Mouse (Mus musculus) MEL (cell line): ENCODE data around the gene Cmss1. TPM values are rescaled to one million over a fixed set of nuclear protein-coding genes. Genes with fewer than 3 reads are reported as not detected.

ENCODE experiments used
- DNase-seq: peaks from one replicate; pipeline ENCODE4 v3.0.0; 2011; ENCODE audit warnings: low read depth, low spot score
- H3K27ac ChIP-seq: 2 replicates; pipeline ENCODE4 v1.5.1; 2012; ENCODE audit warnings: low read depth, mild to moderate bottlenecking, control low read depth, low read length, moderate library complexity; ENCODE audit not compliant: control insufficient read depth
- H3K27me3 ChIP-seq, 2 experiments: fragments of 150-350 bp in 1 of 2; sonication (generic) in 1 of 2; 2 replicates each; pipeline ENCODE4 v1.6.1; 2012; ENCODE audit warnings: low read length in 2 of 2, mild to moderate bottlenecking in 2 of 2, improper control_type of control experiment in 1 of 2, moderate library complexity in 1 of 2; ENCODE audit not compliant: insufficient read depth in 2 of 2, control insufficient read depth in 1 of 2
- H3K36me3 ChIP-seq, 2 experiments: 2 replicates each; pipeline ENCODE4 v1.6.1; 2012 to 2014; ENCODE audit warnings: low read length in 2 of 2, improper control_type of control experiment in 1 of 2, inconsistent platforms in 1 of 2, mild to moderate bottlenecking in 1 of 2; ENCODE audit not compliant: insufficient read depth in 2 of 2, control insufficient read depth in 1 of 2
- H3K4me1 ChIP-seq, 2 experiments: fragments of 150-350 bp in 1 of 2; sonication (generic) in 1 of 2; 2 replicates each; pipeline ENCODE4 v1.6.1; 2012; ENCODE audit warnings: low read length in 2 of 2, improper control_type of control experiment in 1 of 2, mild to moderate bottlenecking in 1 of 2; ENCODE audit not compliant: insufficient read depth in 2 of 2, control insufficient read depth in 1 of 2
- H3K4me3 ChIP-seq, 2 experiments: fragments of 150-350 bp in 1 of 2; sonication (generic) in 1 of 2; 2 replicates each; pipeline ENCODE4 v1.5.1; 2012; ENCODE audit warnings: low read depth in 2 of 2, low read length in 2 of 2, mild to moderate bottlenecking in 2 of 2, moderate library complexity in 2 of 2, control low read depth in 1 of 2, improper control_type of control experiment in 1 of 2; ENCODE audit not compliant: control insufficient read depth in 1 of 2, insufficient read depth in 1 of 2
- H3K79me2 ChIP-seq: 2 replicates; pipeline ENCODE4 v1.6.1; 2012; ENCODE audit warnings: mild to moderate bottlenecking, low read length, moderate library complexity; ENCODE audit not compliant: control insufficient read depth, poor library complexity, insufficient read depth
- H3K9ac ChIP-seq: 2 replicates; pipeline ENCODE4 v1.6.1; 2012; ENCODE audit warnings: low read depth, mild to moderate bottlenecking, control low read depth, low read length, moderate library complexity; ENCODE audit not compliant: control insufficient read depth, poor library complexity, severe bottlenecking
- H3K9me3 ChIP-seq: fragments of 150-350 bp; sonication (generic); replicated peaks from 2 replicates; pipeline ENCODE4 v1.6.1; 2012; ENCODE audit warnings: mild to moderate bottlenecking, low read length, improper control_type of control experiment, moderate library complexity; ENCODE audit not compliant: insufficient read depth
- ELF1 ChIP-seq: IDR thresholded peaks from 2 replicates; pipeline ENCODE4 v1.6.1; 2014; ENCODE audit warnings: low read depth, mild to moderate bottlenecking, inconsistent platforms, low read length, improper control_type of control experiment, moderate library complexity
- EP300 ChIP-seq, 2 experiments: IDR thresholded peaks; 2 replicates each; pipeline ENCODE4 v1.6.1; 2011; ENCODE audit warnings: improper control_type of control experiment in 2 of 2, low read length in 2 of 2, low read depth in 1 of 2, mild to moderate bottlenecking in 1 of 2
- ETS1 ChIP-seq: IDR thresholded peaks from 2 replicates; pipeline ENCODE4 v1.6.1; 2012; ENCODE audit warnings: low read depth, mild to moderate bottlenecking, inconsistent platforms, low read length, improper control_type of control experiment, moderate library complexity
- GABPA ChIP-seq: IDR thresholded peaks from 2 replicates; pipeline ENCODE4 v1.6.1; 2012; ENCODE audit warnings: low read depth, mild to moderate bottlenecking, inconsistent platforms, low read length, improper control_type of control experiment, moderate library complexity
- HCFC1 ChIP-seq: IDR thresholded peaks from 2 replicates; pipeline ENCODE4 v1.6.1; 2012; ENCODE audit warnings: low read depth, mild to moderate bottlenecking, inconsistent platforms, low read length, improper control_type of control experiment, moderate library complexity
- JUND ChIP-seq: IDR thresholded peaks from 2 replicates; pipeline ENCODE4 v1.6.1; 2011; ENCODE audit warnings: low read depth, mild to moderate bottlenecking, improper control_type of control experiment, low read length
- KAT2A ChIP-seq: conservative IDR thresholded peaks from 2 replicates; pipeline ENCODE4 v1.6.1; 2012; ENCODE audit warnings: low read depth, low read length, improper control_type of control experiment, inconsistent platforms
- MAFK ChIP-seq: IDR thresholded peaks from 2 replicates; pipeline ENCODE4 v1.6.1; 2011; ENCODE audit warnings: low read depth, mild to moderate bottlenecking, low read length, improper control_type of control experiment, borderline replicate concordance
- NELFE ChIP-seq: IDR thresholded peaks from 2 replicates; pipeline ENCODE4 v1.6.1; 2011; ENCODE audit warnings: low read depth, low read length, improper control_type of control experiment
- NRF1 ChIP-seq: IDR thresholded peaks from 2 replicates; pipeline ENCODE4 v1.6.1; 2014; ENCODE audit warnings: low read depth, mild to moderate bottlenecking, inconsistent platforms, low read length, improper control_type of control experiment, moderate library complexity; ENCODE audit not compliant: poor library complexity, insufficient read depth, severe bottlenecking
- POLR2A ChIP-seq, 2 experiments: IDR thresholded peaks; 2 replicates each; pipeline ENCODE4 v1.6.1; 2011 to 2012; ENCODE audit warnings: low read length in 2 of 2, mild to moderate bottlenecking in 2 of 2, control low read depth in 1 of 2, improper control_type of control experiment in 1 of 2, low read depth in 1 of 2, moderate library complexity in 1 of 2; ENCODE audit not compliant: control insufficient read depth in 1 of 2, insufficient read depth in 1 of 2, poor library complexity in 1 of 2
- RAD21 ChIP-seq: IDR thresholded peaks from 2 replicates; pipeline ENCODE4 v1.6.1; 2011; ENCODE audit warnings: mild to moderate bottlenecking, low read depth, low read length, improper control_type of control experiment
- TBP ChIP-seq: IDR thresholded peaks from 2 replicates; pipeline ENCODE4 v1.8.0; 2011; ENCODE audit warnings: low read depth, low read length, improper control_type of control experiment
- UBTF ChIP-seq: IDR thresholded peaks from 2 replicates; pipeline ENCODE4 v1.6.1; 2012; ENCODE audit warnings: low read depth, mild to moderate bottlenecking, inconsistent platforms, low read length, improper control_type of control experiment, moderate library complexity, borderline replicate concordance; ENCODE audit not compliant: insufficient read depth
- USF1 ChIP-seq: IDR thresholded peaks from 2 replicates; pipeline ENCODE4 v1.6.1; 2014; ENCODE audit warnings: low read depth, mild to moderate bottlenecking, inconsistent platforms, low read length, improper control_type of control experiment, moderate library complexity
- ZC3H11A ChIP-seq: IDR thresholded peaks from 2 replicates; pipeline ENCODE4 v1.6.1; 2012; ENCODE audit warnings: low read depth, mild to moderate bottlenecking, inconsistent platforms, low read length, improper control_type of control experiment
- ZKSCAN1 ChIP-seq: IDR thresholded peaks from 2 replicates; pipeline ENCODE4 v1.6.1; 2012; ENCODE audit warnings: low read depth, mild to moderate bottlenecking, inconsistent platforms, low read length, improper control_type of control experiment, moderate library complexity
- polyA plus RNA-seq, 2 experiments: library from polyadenylated mRNA; stranded (reverse) in 1 of 2; unstranded in 1 of 2; fragments of >175 nt in 1 of 2; fragments of >200 nt in 1 of 2; gene quantifications; 2 replicates each; pipeline versions ENCODE4 v1.2.1 to v1.2.4; 2012; ENCODE audit warnings: low replicate concordance in 2 of 2, low read depth in 1 of 2; ENCODE audit not compliant: insufficient read length in 2 of 2, insufficient read depth in 1 of 2, missing spikeins in 1 of 2
- total RNA-seq: library from RNA; depleted of rRNA; stranded (reverse); fragments of 300-350 nt; gene quantifications from 2 replicates; pipeline ENCODE4 v1.2.3, GENCODE M21; 2012

Gene Cmss1
- total and polyA plus RNA-seq, 3 experiments = 80.9 to 94.7 TPM; not detected in 1

DNA sequence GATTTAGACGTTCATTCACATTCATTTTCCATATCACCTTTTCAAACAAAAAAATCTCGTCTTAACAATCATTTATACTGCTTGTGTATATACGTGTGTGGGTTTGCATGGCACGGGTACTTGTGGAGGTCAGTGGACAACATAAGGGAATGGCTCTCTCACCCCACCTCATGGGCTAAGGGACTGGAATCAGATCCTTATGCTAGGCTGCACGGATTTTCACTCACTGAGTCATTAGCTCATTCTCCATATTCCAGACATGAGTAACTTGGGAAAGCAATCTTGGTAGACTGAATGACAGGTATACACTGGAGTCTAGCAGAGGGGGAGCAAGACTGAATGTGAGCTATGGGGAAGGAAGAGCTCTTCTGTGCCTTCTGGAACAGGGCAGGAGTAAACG, 173.0 kb downstream of the Cmss1 start:
- H3K9ac ChIP-seq = no peak overlapping the region
- no peaks in the 10 kb centered on the region for H3K79me2 ChIP-seq
- no peaks in the 10 kb centered on the region for H3K9me3 ChIP-seq
- TF ChIP-seq MAFK = no peak
- TF ChIP-seq ZC3H11A = no peak
- TF ChIP-seq NRF1 = no peak
- no peak for TF ChIP-seq JUND
- no peak for TF ChIP-seq UBTF
- TF ChIP-seq, all 39 proteins: peak for 0
- H3K27ac ChIP-seq = no peak overlapping the region
- no peak for DNase-seq
- no peak overlapping the region for H3K4me3 ChIP-seq
- no peaks in the 10 kb centered on the region for H3K4me1 ChIP-seq
- no peaks in the 10 kb centered on the region; a peak in 1 of 4 replicates for H3K36me3 ChIP-seq
- H3K27me3 ChIP-seq = no peaks in the 10 kb centered on the region

DNA sequence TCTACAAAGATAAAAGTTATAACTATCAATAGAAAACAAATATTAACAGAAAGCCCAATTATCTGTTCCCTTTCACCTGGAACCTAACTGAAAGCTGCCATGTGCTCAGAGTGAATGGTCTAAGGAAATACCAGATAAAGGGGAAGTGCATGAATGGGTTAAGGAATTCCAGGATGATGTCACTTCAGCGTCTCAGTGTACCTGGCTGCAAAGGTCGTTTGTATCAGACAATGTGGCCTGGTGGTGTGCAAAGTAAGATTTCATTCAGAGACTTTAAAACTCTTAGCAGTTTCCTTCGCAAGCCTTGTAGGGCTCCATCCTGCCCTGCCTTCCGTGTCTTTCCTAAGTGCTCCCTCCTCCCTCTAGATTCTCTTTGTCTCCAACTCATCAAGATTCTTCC, 173.5 kb downstream of the Cmss1 start:
- no peaks in the 10 kb centered on the region for H3K9me3 ChIP-seq
- H3K27ac ChIP-seq = no peak overlapping the region
- no peaks in the 10 kb centered on the region for H3K27me3 ChIP-seq
- DNase-seq = no peak
- TF ChIP-seq ELF1 = no peak
- TF ChIP-seq, all 39 proteins: peak for 0
- Histone ChIP-seq H3K4me3 (no peak overlapping the region), H3K79me2 (no peaks in the 10 kb centered on the region), H3K9ac (no peak overlapping the region), H3K36me3 (no peaks in the 10 kb centered on the region; a peak in 1 of 4 replicates), H3K4me1 (no peaks in the 10 kb centered on the region)

DNA sequence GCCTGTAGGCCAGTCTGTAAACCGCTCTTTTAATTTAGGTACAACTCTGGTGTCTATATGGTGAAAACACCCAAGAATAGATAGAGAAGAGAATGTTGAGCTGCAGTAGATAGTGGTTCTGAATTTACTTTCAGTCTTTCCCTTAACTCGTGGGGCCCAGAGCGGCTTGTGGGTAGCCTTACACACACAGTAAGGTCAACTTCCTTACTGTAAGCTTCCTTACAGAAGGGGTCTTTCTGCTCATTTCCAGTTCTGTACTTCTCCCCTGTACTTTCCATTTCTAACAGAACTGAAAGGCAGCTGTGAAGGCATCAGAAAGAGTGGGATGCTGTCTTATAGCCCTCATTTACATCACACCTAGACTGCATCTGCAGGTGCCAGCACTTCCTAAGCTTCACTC, 175.4 kb downstream of the Cmss1 start:
- peaks cover 0 to 2% of the 10 kb centered on the region in 2 experiments; a peak in 1 of 4 replicates for H3K4me1 ChIP-seq
- H3K36me3 ChIP-seq = no peaks in the 10 kb centered on the region; a peak in 1 of 4 replicates
- no peaks in the 10 kb centered on the region for H3K79me2 ChIP-seq
- H3K9ac ChIP-seq = no peak overlapping the region
- no peak for DNase-seq
- no peak for TF ChIP-seq MAFK
- TF ChIP-seq POLR2A (IDR thresholded peaks at IDR 0.05; ENCODE audit: control insufficient read depth in 1 of 2, insufficient read depth in 1 of 2, low read depth in 1 of 2, low read length in 2 of 2, poor library complexity in 1 of 2) = no peak
- no peak for TF ChIP-seq EP300 (IDR thresholded peaks at IDR 0.05; ENCODE audit: low read depth in 1 of 2, low read length in 2 of 2)
- TF ChIP-seq JUND = no peak
- no peak for TF ChIP-seq KAT2A
- no peak for TF ChIP-seq ZKSCAN1
- TF ChIP-seq ETS1 = no peak
- no peak for TF ChIP-seq TBP
- TF ChIP-seq RAD21 = no peak
- no peak for TF ChIP-seq USF1
- no peak for TF ChIP-seq GABPA
- no peak for TF ChIP-seq HCFC1
- no peak for TF ChIP-seq NELFE
- TF ChIP-seq, all 39 proteins: peak for 0
- no peak overlapping the region for H3K4me3 ChIP-seq
- H3K27me3 ChIP-seq = no peaks in the 10 kb centered on the region
- H3K9me3 ChIP-seq = no peaks in the 10 kb centered on the region
- no peak overlapping the region for H3K27ac ChIP-seq
